In the genomic region with DNA sequence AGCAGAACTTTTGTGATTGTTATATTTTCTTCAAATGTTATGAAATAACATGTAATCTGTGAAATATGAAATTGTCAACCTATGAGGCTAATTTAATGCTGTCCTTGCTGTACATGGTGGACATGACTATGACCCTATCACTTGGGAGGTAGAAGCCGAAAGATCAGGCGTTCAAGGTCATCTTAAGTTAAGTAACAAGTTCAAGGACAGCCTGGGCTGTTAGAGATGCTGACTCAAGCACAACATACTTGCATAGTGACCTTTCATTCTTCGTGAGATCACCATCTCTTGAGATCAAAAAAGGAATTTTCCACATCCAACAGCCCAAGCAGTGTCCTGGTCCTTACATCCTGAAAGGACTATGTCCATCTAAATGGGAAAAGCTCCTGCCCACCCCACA, we compare ENCODE assay signal across 12 mouse cellular contexts.
"Had no signal": no experiment of that assay in that cellular context is flagged by ENCODE, and none has a peak within 500 bp of the region (broad histone marks: within the 10 kb centered on the region; RNA-seq: fewer than 3 reads in every experiment).

No protein-coding gene starts in this region.

- DNase-seq: retina, postnatal 1 day; right cerebral cortex, adult 18-20 months; right cerebral cortex, postnatal 14 days; right cerebral cortex, postnatal 25 days; right cerebral cortex, postnatal 4 days; spleen, adult 18-20 months; thymus, adult 18-20 months; thymus, adult 2 months; thymus, postnatal 14 days; thymus, postnatal 25 days; thymus, postnatal 36 days; thymus, postnatal 4 days had no signal
